ENCODE assay signal across 31 mouse cellular contexts in genomic region chr10:71399987-71400386, GRCm38 (mm10). TPM values are rescaled to one million over a fixed set of nuclear protein-coding genes. Genes with fewer than 3 reads are reported as not detected.
A peak's percentile ranks its signal among the peaks of the same experiment; 100 is the strongest.
DNase-seq lines count a peak whose midpoint lies in the region; TF ChIP-seq lines count a peak whose summit lies in the region.
"Had no signal": no experiment of that assay in that cellular context is flagged by ENCODE, and none has a peak within 500 bp of the region (broad histone marks: within the 10 kb centered on the region; RNA-seq: fewer than 3 reads in every experiment).

No protein-coding gene starts in this region.

- DNase-seq in A20 (ENCODE audit: low read depth, low spot score) (peak; percentile 44), R1 (ENCODE audit: low read depth, low spot score) (peak; percentile 37)
- peak; percentile 40 for DNase-seq in CD4-positive, CD25-positive, alpha-beta regulatory T cell, adult 2 months (ENCODE audit: low read depth, low spot score)
- DNase-seq in right cerebral cortex, postnatal 10 days (ENCODE audit: low spot score in 2 of 2): no peak
- DNase-seq in urinary bladder, postnatal 14 days (ENCODE audit: low spot score): no peak
- no peak for DNase-seq in urinary bladder, adult 18-20 months (ENCODE audit: low spot score in 2 of 2)
- DNase-seq: adrenal gland, adult 8-10 months; cerebellum, adult 9-10 months; cerebellum, postnatal 36 days; gastrocnemius, postnatal 14 days; heart, adult 11 months; kidney, adult 8-10 months; kidney, postnatal 10 days; layer of hippocampus, postnatal 36 days; liver, embryonic 13.5 days; lung, adult 18-20 months; lung, postnatal 4 days; right cerebral cortex, adult 18-20 months; thymus, adult 2 months; thymus, postnatal 4 days had no signal

- TF ChIP-seq POLR2A in small intestine, adult 2 months (IDR thresholded peaks at IDR 0.05; ENCODE audit: low read depth, low read length): no peak

- H3K27ac ChIP-seq in small intestine, adult 2 months (ENCODE audit: insufficient read depth, low read depth, low read length): peak overlapping the region; percentile 17
- H3K27ac ChIP-seq: forebrain, embryonic 13.5 days; heart, embryonic 10.5 days; heart, embryonic 15.5 days; limb, embryonic 10.5 days; limb, embryonic 15.5 days; liver, embryonic 13.5 days; midbrain, embryonic 12.5 days; neural tube, embryonic 12.5 days had no signal

- H3K4me1 ChIP-seq in small intestine, adult 2 months (ENCODE audit: control insufficient read depth, insufficient read depth, insufficient read length, low read length): peaks cover 13% of the 10 kb centered on the region; the same call in 1 of the 2 replicates
- H3K4me1 ChIP-seq: forebrain, embryonic 13.5 days; heart, embryonic 10.5 days; heart, embryonic 15.5 days; limb, embryonic 10.5 days; limb, embryonic 15.5 days; liver, embryonic 13.5 days; megakaryocyte, embryonic 14.5 days; midbrain, embryonic 12.5 days; neural tube, embryonic 12.5 days had no signal

- no peaks in the 10 kb centered on the region for H3K27me3 ChIP-seq in small intestine, adult 2 months (ENCODE audit: control insufficient read depth, insufficient read depth, low read length)
- H3K27me3 ChIP-seq: forebrain, embryonic 13.5 days; heart, embryonic 15.5 days; limb, embryonic 15.5 days; liver, embryonic 13.5 days; megakaryocyte, embryonic 14.5 days; midbrain, embryonic 12.5 days; neural tube, embryonic 12.5 days; Patski had no signal

- H3K36me3 ChIP-seq in small intestine, adult 2 months (ENCODE audit: control insufficient read depth, insufficient read depth, low read length): no peaks in the 10 kb centered on the region
- H3K36me3 ChIP-seq: heart, embryonic 10.5 days; heart, embryonic 15.5 days; limb, embryonic 10.5 days; limb, embryonic 15.5 days; liver, embryonic 13.5 days; midbrain, embryonic 12.5 days; neural tube, embryonic 12.5 days had no signal

- no peak for TF ChIP-seq CTCF in small intestine, adult 2 months (IDR thresholded peaks at IDR 0.05; ENCODE audit: extremely low read depth, insufficient read length, insufficient replicate concordance, low read depth, low read length)

- 70% methylated on average over 8 of the region's 8 CpGs for WGBS in small intestine, adult 2 months

- no peak overlapping the region for H3K4me3 ChIP-seq in small intestine, adult 2 months (ENCODE audit: low read depth, low read length)
- H3K4me3 ChIP-seq: forebrain, embryonic 13.5 days; heart, embryonic 10.5 days; heart, embryonic 15.5 days; limb, embryonic 10.5 days; limb, embryonic 15.5 days; liver, embryonic 13.5 days; megakaryocyte, embryonic 14.5 days; midbrain, embryonic 12.5 days; myocyte; neural tube, embryonic 12.5 days had no signal

RNA-seq across cellular contexts. Expression of gene Ipmk, which starts 52.4 kb away (rescaled TPM):
- 35.2 and 111 TPM in 2 replicates for polyA plus RNA-seq in small intestine, adult 2 months (2012; rRNA removed)

RNA-seq across cellular contexts. Expression of gene Cisd1, which starts 55.2 kb away (rescaled TPM):
- polyA plus RNA-seq in small intestine, adult 2 months (2012; rRNA removed): 47.2 and 75.8 TPM in 2 replicates

Comparison
In these comparisons a context has a peak if more than half of its experiments do, and no peak if none do; other contexts are left out.
1. DNase-seq: peak in A20 (single experiment), CD4-positive, CD25-positive, alpha-beta regulatory T cell, adult 2 months (single experiment) and R1 (single experiment); none in right cerebral cortex, postnatal 10 days (0 of 2), urinary bladder, postnatal 14 days (single experiment) and urinary bladder, adult 18-20 months (0 of 2).